Mouse (Mus musculus) thymus, adult 2 months (tissue): ENCODE data around the gene Fmnl2.

Experiments
- CTCF ChIP-seq: fragments of 200-500 bp; IDR thresholded peaks from 2 replicates; pipeline ENCODE4 v1.5.1; 2012; ENCODE audit warnings: mild to moderate bottlenecking, control low read depth, low read length, moderate library complexity, borderline replicate concordance; ENCODE audit not compliant: control insufficient read depth, poor library complexity, insufficient read depth; ENCODE audit errors: extremely low read depth
- POLR2A ChIP-seq: fragments of 200-500 bp; IDR thresholded peaks from 2 replicates; pipeline ENCODE4 v1.6.1; 2012; ENCODE audit warnings: mild to moderate bottlenecking, low read length, control low read depth, moderate library complexity; ENCODE audit not compliant: control insufficient read depth, poor library complexity, insufficient read depth; ENCODE audit errors: extremely low read depth

DNA sequence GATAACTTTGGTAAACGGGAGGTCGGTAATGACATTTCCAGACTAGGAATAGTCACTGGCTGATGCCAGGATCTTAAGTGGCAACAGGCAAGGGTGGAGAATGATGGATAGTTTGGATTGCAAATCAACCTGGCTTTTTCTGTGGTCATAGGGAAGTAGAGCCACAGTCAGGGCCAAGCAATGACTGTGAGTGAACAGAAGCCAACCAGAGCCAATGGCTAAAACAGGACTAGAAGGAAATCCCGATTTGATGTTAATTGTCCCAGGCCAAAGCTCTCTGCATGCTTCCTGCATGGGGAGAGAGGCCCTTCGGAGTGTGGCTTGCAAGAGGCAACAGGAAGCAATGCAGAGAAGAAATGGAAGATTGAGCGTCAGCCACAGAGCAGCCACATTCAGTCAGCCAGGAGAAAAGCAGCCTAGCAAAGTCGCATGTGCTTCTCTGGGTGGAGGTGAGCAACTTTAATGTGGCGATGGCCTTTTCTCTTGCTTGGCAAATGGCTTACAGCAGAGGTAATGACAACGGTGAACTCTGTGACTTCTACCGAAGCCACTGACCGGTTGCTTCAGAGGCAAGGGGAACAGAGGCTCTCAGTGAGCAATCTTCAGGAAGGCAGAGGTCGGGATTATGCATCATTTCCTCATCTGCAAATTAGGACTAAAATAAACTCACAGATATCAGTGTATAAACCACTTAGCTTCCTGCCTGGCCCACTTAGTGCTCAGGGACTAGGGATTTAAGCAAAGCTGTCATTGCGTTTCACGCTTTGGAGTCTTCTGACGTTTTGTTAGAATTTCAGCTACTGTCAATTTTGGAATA lies 12.5 kb upstream of the Fmnl2 start:
- TF ChIP-seq POLR2A (no peak), CTCF (no peak)
